Mouse (Mus musculus): Measurements from ENCODE around the gene Gdpgp1. TPM values are rescaled to one million over a fixed set of nuclear protein-coding genes. Genes with fewer than 3 reads are reported as not detected.

Gdpgp1 gene
- total and polyA plus RNA-seq, 3 experiments, result 4.0 to 4.6 TPM; not detected in 1

Other genes starting within 250 kb of the Gdpgp1 start
- gene Zfp710, start 208.1 kb upstream of the Gdpgp1 start, total RNA-seq (2012; rRNA removed), result 11.8 and 14.8 TPM in 2 replicates
- gene Zfp710, start 208.1 kb upstream of the Gdpgp1 start, polyA plus RNA-seq (2012; ENCODE audit: insufficient read depth in 1 of 2, insufficient read length in 2 of 2, low read depth in 1 of 2, low replicate concordance in 2 of 2, missing spikeins in 1 of 2), result 10 to 100 TPM in 1 of 2 experiments, not detected in 1; 19.1 TPM
- 121 and 141 TPM in 2 replicates for gene Idh2, start 117.5 kb upstream of the Gdpgp1 start, total RNA-seq (2012; rRNA removed)
- 100 to 1,000 TPM; 181 to 268 TPM for gene Idh2, start 117.5 kb upstream of the Gdpgp1 start, polyA plus RNA-seq (2012; ENCODE audit: insufficient read depth in 1 of 2, insufficient read length in 2 of 2, low read depth in 1 of 2, low replicate concordance in 2 of 2, missing spikeins in 1 of 2)
- 8.4 and 10.9 TPM in 2 replicates for gene Sema4b, start 46.0 kb upstream of the Gdpgp1 start, total RNA-seq (2012; rRNA removed)
- 10 to 100 TPM in 1 of 2 experiments, not detected in 1; 17.3 TPM for gene Sema4b, start 46.0 kb upstream of the Gdpgp1 start, polyA plus RNA-seq (2012; ENCODE audit: insufficient read depth in 1 of 2, insufficient read length in 2 of 2, low read depth in 1 of 2, low replicate concordance in 2 of 2, missing spikeins in 1 of 2)
- gene Cib1, start 52 bp upstream of the Gdpgp1 start, total RNA-seq (2012; rRNA removed), result 69.3 and 84.5 TPM in 2 replicates
- 100 to 1,000 TPM in 1 of 2 experiments, not detected in 1; 145 TPM for gene Cib1, start 52 bp upstream of the Gdpgp1 start, polyA plus RNA-seq (2012; ENCODE audit: insufficient read depth in 1 of 2, insufficient read length in 2 of 2, low read depth in 1 of 2, low replicate concordance in 2 of 2, missing spikeins in 1 of 2)
- gene Ttll13, start 13.5 kb downstream of the Gdpgp1 start, total RNA-seq (2012; rRNA removed), result 0.39 and 0.46 TPM in 2 replicates
- under 1 TPM in 1 of 2 experiments, not detected in 1; 0.40 TPM for gene Ttll13, start 13.5 kb downstream of the Gdpgp1 start, polyA plus RNA-seq (2012; ENCODE audit: insufficient read depth in 1 of 2, insufficient read length in 2 of 2, low read depth in 1 of 2, low replicate concordance in 2 of 2, missing spikeins in 1 of 2)
- 42.8 and 48.0 TPM in 2 replicates for gene Ngrn, start 28.4 kb downstream of the Gdpgp1 start, total RNA-seq (2012; rRNA removed)
- gene Ngrn, start 28.4 kb downstream of the Gdpgp1 start, polyA plus RNA-seq (2012; ENCODE audit: insufficient read depth in 1 of 2, insufficient read length in 2 of 2, low read depth in 1 of 2, low replicate concordance in 2 of 2, missing spikeins in 1 of 2), result 10 to 100 TPM in 1 of 2 experiments, not detected in 1; 37.2 TPM
- 24.9 and 27.6 TPM in 2 replicates for gene Vps33b, start 36.8 kb downstream of the Gdpgp1 start, total RNA-seq (2012; rRNA removed)
- gene Vps33b, start 36.8 kb downstream of the Gdpgp1 start, polyA plus RNA-seq (2012; ENCODE audit: insufficient read depth in 1 of 2, insufficient read length in 2 of 2, low read depth in 1 of 2, low replicate concordance in 2 of 2, missing spikeins in 1 of 2), result 10 to 100 TPM in 1 of 2 experiments, not detected in 1; 23.4 TPM
- 68.5 and 71.7 TPM in 2 replicates for gene Prc1, start 61.6 kb downstream of the Gdpgp1 start, total RNA-seq (2012; rRNA removed)
- gene Prc1, start 61.6 kb downstream of the Gdpgp1 start, polyA plus RNA-seq (2012; ENCODE audit: insufficient read depth in 1 of 2, insufficient read length in 2 of 2, low read depth in 1 of 2, low replicate concordance in 2 of 2, missing spikeins in 1 of 2), result 100 to 1,000 TPM in 1 of 2 experiments, 10 to 100 TPM in 1; 82.2 to 108 TPM
- 13.8 and 20.2 TPM in 2 replicates for gene Rccd1, start 91.6 kb downstream of the Gdpgp1 start, total RNA-seq (2012; rRNA removed)
- 10 to 100 TPM in 1 of 2 experiments, not detected in 1; 16.8 TPM for gene Rccd1, start 91.6 kb downstream of the Gdpgp1 start, polyA plus RNA-seq (2012; ENCODE audit: insufficient read depth in 1 of 2, insufficient read length in 2 of 2, low read depth in 1 of 2, low replicate concordance in 2 of 2, missing spikeins in 1 of 2)
- 20.3 and 28.2 TPM in 2 replicates for gene Unc45a, start 108.1 kb downstream of the Gdpgp1 start, total RNA-seq (2012; rRNA removed)
- gene Unc45a, start 108.1 kb downstream of the Gdpgp1 start, polyA plus RNA-seq (2012; ENCODE audit: insufficient read depth in 1 of 2, insufficient read length in 2 of 2, low read depth in 1 of 2, low replicate concordance in 2 of 2, missing spikeins in 1 of 2), result 10 to 100 TPM in 1 of 2 experiments, not detected in 1; 26.1 TPM
- 47.6 and 58.1 TPM in 2 replicates for gene Hddc3, start 110.2 kb downstream of the Gdpgp1 start, total RNA-seq (2012; rRNA removed)
- 10 to 100 TPM in 1 of 2 experiments, not detected in 1; 47.1 TPM for gene Hddc3, start 110.2 kb downstream of the Gdpgp1 start, polyA plus RNA-seq (2012; ENCODE audit: insufficient read depth in 1 of 2, insufficient read length in 2 of 2, low read depth in 1 of 2, low replicate concordance in 2 of 2, missing spikeins in 1 of 2)
- 17.4 and 19.2 TPM in 2 replicates for gene Man2a2, start 138.5 kb downstream of the Gdpgp1 start, total RNA-seq (2012; rRNA removed)
- 10 to 100 TPM in 1 of 2 experiments, not detected in 1; 38.6 TPM for gene Man2a2, start 138.5 kb downstream of the Gdpgp1 start, polyA plus RNA-seq (2012; ENCODE audit: insufficient read depth in 1 of 2, insufficient read length in 2 of 2, low read depth in 1 of 2, low replicate concordance in 2 of 2, missing spikeins in 1 of 2)
- 1.3 and 2.7 TPM in 2 replicates for gene Fes, start 155.1 kb downstream of the Gdpgp1 start, total RNA-seq (2012; rRNA removed)
- gene Fes, start 155.1 kb downstream of the Gdpgp1 start, polyA plus RNA-seq (2012; ENCODE audit: insufficient read depth in 1 of 2, insufficient read length in 2 of 2, low read depth in 1 of 2, low replicate concordance in 2 of 2, missing spikeins in 1 of 2), result 1 to 10 TPM in 1 of 2 experiments, not detected in 1; 6.6 TPM
- 11.6 and 13.7 TPM in 2 replicates for gene Furin, start 172.6 kb downstream of the Gdpgp1 start, total RNA-seq (2012; rRNA removed)
- gene Furin, start 172.6 kb downstream of the Gdpgp1 start, polyA plus RNA-seq (2012; ENCODE audit: insufficient read depth in 1 of 2, insufficient read length in 2 of 2, low read depth in 1 of 2, low replicate concordance in 2 of 2, missing spikeins in 1 of 2), result 10 to 100 TPM in 1 of 2 experiments, not detected in 1; 32.3 TPM

All from MEL (cell line).